Mouse (Mus musculus): ENCODE measurements around the gene Krtap12-1.

GRCm38 (mm10) chr10:77735928-77736327 lies 15.5 kb downstream of the Krtap12-1 start:
- TF ChIP-seq CTCF (IDR thresholded peaks at IDR 0.05; ENCODE audit: control insufficient read depth, insufficient read depth, insufficient read length) = no peak
- no peak for TF ChIP-seq USF1 (IDR thresholded peaks at IDR 0.05; ENCODE audit: low read depth)
- no peak for TF ChIP-seq MYOG (IDR thresholded peaks at IDR 0.05; ENCODE audit: control insufficient read depth, extremely low read depth, insufficient read length)
- no peak for TF ChIP-seq MYOD1 (IDR thresholded peaks at IDR 0.05; ENCODE audit: control insufficient read depth, insufficient read length, low read depth)
